Mouse (Mus musculus) ovary, adult 2 months (tissue): ENCODE data around the gene Akap1. TPM values are rescaled to one million over a fixed set of nuclear protein-coding genes. Genes with fewer than 3 reads are reported as not detected.

Experiments used
- polyA plus RNA-seq: library from polyadenylated mRNA; depleted of rRNA; stranded (reverse); fragments of >200 nt; gene quantifications from 2 replicates; pipeline ENCODE4 v1.2.3, GENCODE M21; 2012; rRNA removed

Gene Akap1
- polyA plus RNA-seq = 53.0 and 83.9 TPM in 2 replicates

DNA sequence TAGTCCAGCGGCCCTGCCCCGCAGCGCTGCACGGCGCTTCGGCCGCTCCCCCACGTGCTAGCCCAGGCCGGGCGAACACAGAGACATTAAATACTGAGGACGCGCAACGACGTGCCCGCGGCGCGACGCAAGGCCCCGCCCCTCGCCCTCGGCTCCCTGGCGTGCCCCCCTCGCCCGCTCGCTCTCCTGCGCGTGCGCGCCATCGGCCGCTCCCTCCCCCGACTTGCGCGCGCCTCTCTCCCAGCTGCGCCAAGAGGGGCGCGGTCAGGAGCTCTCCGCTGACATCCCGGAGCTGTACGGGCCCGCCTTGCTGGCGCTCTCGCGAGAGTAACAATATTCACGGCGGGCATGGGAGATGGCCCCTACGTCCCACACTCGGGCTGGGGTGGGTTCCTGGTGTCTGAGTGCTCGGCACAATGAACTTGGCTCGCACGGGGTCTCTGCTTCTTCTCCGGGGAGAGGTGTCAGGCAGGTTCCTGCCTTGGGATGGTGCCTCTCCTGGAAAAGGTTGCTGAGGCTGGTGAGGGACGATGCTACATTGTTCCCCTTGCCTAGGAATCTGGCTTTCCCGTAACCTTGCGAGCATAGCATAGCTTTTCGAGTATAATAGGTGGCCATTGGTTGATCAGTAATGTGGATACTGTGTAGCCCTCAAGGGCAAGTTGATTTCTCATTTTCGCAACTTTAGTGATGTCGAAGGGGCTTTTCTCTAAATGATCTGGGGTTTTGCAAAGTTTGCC is at the start of gene Akap1:
Gene Akap1, minus strand, starts transcription at position 129 of the 740 bp plus-strand sequence.

Other genes with a start within 250 kb of the Akap1 start
- 54.1 and 65.5 TPM in 2 replicates for gene Msi2, start 146.1 kb downstream of the Akap1 start, polyA plus RNA-seq
- 42.8 and 58.2 TPM in 2 replicates for gene Scpep1, start 90.9 kb upstream of the Akap1 start, polyA plus RNA-seq
- gene Elobl, start 102.3 kb upstream of the Akap1 start, polyA plus RNA-seq = 21.5 and 29.8 TPM in 2 replicates
- 6.3 and 7.3 TPM in 2 replicates for gene Coil, start 105.7 kb upstream of the Akap1 start, polyA plus RNA-seq
- gene Trim25, start 134.8 kb upstream of the Akap1 start, polyA plus RNA-seq = 62.9 and 66.4 TPM in 2 replicates
- 8.7 and 10.8 TPM in 2 replicates for gene Dgke, start 202.3 kb upstream of the Akap1 start, polyA plus RNA-seq
- gene Gm525, start 209.3 kb upstream of the Akap1 start, polyA plus RNA-seq = 2.1 and 3.3 TPM in 2 replicates